Mouse (Mus musculus) neural tube, embryonic 14.5 days (tissue): Measurements from ENCODE around the gene Retnlb. TPM values are rescaled to one million over a fixed set of nuclear protein-coding genes. Genes with fewer than 3 reads are reported as not detected.
"Not testable (repeated sequence)": the region's sequence is repeated elsewhere in the genome, so short reads cannot be mapped to it uniquely, and the experiment has no call there.

Experiments
- ATAC-seq: fragments of 200-750 bp; cut with Nextera tagmentation; 2 replicates; pipeline ENCODE4 v1.8.0; 2017; ENCODE audit warnings: low read depth, mild to moderate bottlenecking, moderate TSS enrichment, moderate library complexity
- H3K27ac ChIP-seq: fragments of 300-500 bp; sonication (generic); 2 replicates; pipeline ENCODE4 v1.5.1; 2014; ENCODE audit warnings: low read depth, mild to moderate bottlenecking, control low read depth, low read length, moderate library complexity, mixed read lengths
- H3K27me3 ChIP-seq: fragments of 300-500 bp; sonication (generic); 2 replicates; pipeline ENCODE4 v1.6.1; 2014; ENCODE audit warnings: low read length; ENCODE audit not compliant: control insufficient read depth, insufficient read depth
- H3K36me3 ChIP-seq: fragments of 300-500 bp; sonication (generic); 2 replicates; pipeline ENCODE4 v1.6.1; 2014; ENCODE audit warnings: low read length, mixed read lengths; ENCODE audit not compliant: control insufficient read depth, insufficient read depth
- H3K4me1 ChIP-seq: fragments of 300-500 bp; sonication (generic); 2 replicates; pipeline ENCODE4 v1.6.1; 2014; ENCODE audit warnings: low read length; ENCODE audit not compliant: control insufficient read depth, insufficient read depth
- H3K4me2 ChIP-seq: fragments of 300-500 bp; sonication (generic); 2 replicates; pipeline ENCODE4 v1.6.1; 2014; ENCODE audit warnings: mild to moderate bottlenecking, low read depth, low read length, control low read depth
- H3K4me3 ChIP-seq: fragments of 300-500 bp; sonication (generic); 2 replicates; pipeline ENCODE4 v1.5.1; 2014; ENCODE audit warnings: low read depth, low read length, control low read depth, mixed read lengths
- H3K9ac ChIP-seq: fragments of 300-500 bp; sonication (generic); replicated peaks from 2 replicates; pipeline ENCODE4 v1.6.1; 2014; ENCODE audit warnings: low read depth, mild to moderate bottlenecking, control low read depth, low read length, mixed read lengths
- H3K9me3 ChIP-seq: fragments of 300-500 bp; sonication (generic); 2 replicates; pipeline ENCODE4 v1.6.1; 2016; ENCODE audit warnings: low read length; ENCODE audit not compliant: control insufficient read depth
- WGBS: fragments of 180-500 bp; shearing (Covaris S2); extraction: QIAGEN DNeasy Blood & Tissue Kit; methylation state at CpG from one replicate; pipeline ENCODE4 v1.1.7; 2014; 5-methylcytosine and 5-hydroxymethylcytosine counted together
- polyA plus RNA-seq: library from polyadenylated mRNA; unstranded; fragments of >200 nt; fragmentation: Nextera tagmentation; extraction: Ambion mirVana; gene quantifications from 2 replicates; pipeline ENCODE4 v1.2.1, GENCODE M21; 2014

Gene Retnlb
- polyA plus RNA-seq, 1 experiment from 2014 or later = not detected

GRCm38 (mm10) chr16:48833626-48834025, 17.0 kb downstream of the Retnlb start:
- WGBS = 70% methylated on average over 1 of the region's 1 CpGs
- ATAC-seq, H3K9me3 ChIP-seq, H3K4me1 ChIP-seq, H3K4me3 ChIP-seq, H3K27me3 ChIP-seq, H3K27ac ChIP-seq, H3K4me2 ChIP-seq, H3K9ac ChIP-seq, H3K36me3 ChIP-seq: not testable (repeated sequence)

GRCm38 (mm10) chr16:48842266-48842665, 25.6 kb downstream of the Retnlb start, which contains the start of gene Retnla:
Gene Retnla (plus strand): TSS chr16:48842551.
- no peak for ATAC-seq
- Histone ChIP-seq H3K4me2 (no peak within 1 kb of the TSS), H3K27me3 (no peaks in the 10 kb centered on the region), H3K4me3 (no peak within 1 kb of the TSS), H3K27ac (no peak within 1 kb of the TSS), H3K36me3 (no peaks in the 10 kb centered on the region), H3K4me1 (no peaks in the 10 kb centered on the region), H3K9me3 (no peaks in the 10 kb centered on the region), H3K9ac (no peak within 1 kb of the TSS)
- 82% methylated on average over 3 of the region's 3 CpGs for WGBS

- 92% methylated on average over 4 of the region's 4 CpGs for WGBS
- H3K4me3 ChIP-seq = no peak overlapping the region
- H3K9ac ChIP-seq = no peak overlapping the region
- H3K9me3 ChIP-seq = no peaks in the 10 kb centered on the region
- no peaks in the 10 kb centered on the region for H3K36me3 ChIP-seq
- no peaks in the 10 kb centered on the region for H3K4me1 ChIP-seq
- H3K27me3 ChIP-seq = no peaks in the 10 kb centered on the region
- no peak overlapping the region for H3K4me2 ChIP-seq
- ATAC-seq = no peak
- H3K27ac ChIP-seq = no peak overlapping the region
These were observed 27.2 kb downstream of the Retnlb start for GRCm38 (mm10) chr16:48843671-48844386.

GRCm38 (mm10) chr16:48865004-48865403, 48.3 kb downstream of the Retnlb start:
- not testable (repeated sequence) for H3K4me2 ChIP-seq, H3K9ac ChIP-seq, H3K27ac ChIP-seq, H3K9me3 ChIP-seq, H3K4me1 ChIP-seq, H3K27me3 ChIP-seq, H3K4me3 ChIP-seq, ATAC-seq, H3K36me3 ChIP-seq
- 95% methylated on average over 1 of the region's 1 CpGs for whole genome bisulfite sequencing

GRCm38 (mm10) chr16:48867690-48868089, 51.0 kb downstream of the Retnlb start:
- no peak overlapping the region for H3K4me3 ChIP-seq
- no peaks in the 10 kb centered on the region for H3K4me1 ChIP-seq
- ATAC-seq = no peak
- 55% methylated on average over 2 of the region's 2 CpGs for WGBS
- H3K36me3 ChIP-seq = no peaks in the 10 kb centered on the region
- H3K9ac ChIP-seq = no peak overlapping the region
- H3K27ac ChIP-seq = no peak overlapping the region
- H3K27me3 ChIP-seq = no peaks in the 10 kb centered on the region
- no peaks in the 10 kb centered on the region for H3K9me3 ChIP-seq
- H3K4me2 ChIP-seq = no peak overlapping the region

Other genes with a start within 250 kb of the Retnlb start
- 0.14 and 0.33 TPM in 2 replicates for gene Trat1, start 44.8 kb upstream of the Retnlb start, polyA plus RNA-seq
- not detected in 2 replicates for gene Retnla, start 25.7 kb downstream of the Retnlb start, polyA plus RNA-seq
- gene Retnlg, start 55.8 kb downstream of the Retnlb start, polyA plus RNA-seq = not detected in 2 replicates
- 85.6 and 88.8 TPM in 2 replicates for gene Dzip3, start 177.3 kb downstream of the Retnlb start, polyA plus RNA-seq
- gene Cip2a, start 177.3 kb downstream of the Retnlb start, polyA plus RNA-seq = 5.8 TPM in 2 replicates
- gene Myh15, start 240.6 kb downstream of the Retnlb start, polyA plus RNA-seq = 0.11 and 0.15 TPM in 2 replicates